Mouse (Mus musculus) heart, embryonic 12.5 days (tissue): Measurements from ENCODE around the gene Olfr1369-ps1. TPM values are rescaled to one million over a fixed set of nuclear protein-coding genes. Genes with fewer than 3 reads are reported as not detected.

ENCODE experiments used
- ATAC-seq: fragments of 200-750 bp; cut with Nextera tagmentation; 2 replicates; pipeline ENCODE4 v1.8.0; 2017; ENCODE audit warnings: moderate TSS enrichment, moderate library complexity; ENCODE audit not compliant: insufficient number of reproducible peaks, low FRiP score
- H3K27ac ChIP-seq: fragments of 300-500 bp; sonication (generic); 2 replicates; pipeline ENCODE4 v1.5.1; 2016; ENCODE audit warnings: mild to moderate bottlenecking, moderate library complexity; ENCODE audit not compliant: poor library complexity, severe bottlenecking
- H3K27me3 ChIP-seq: fragments of 300-500 bp; sonication (generic); replicated peaks from 2 replicates; pipeline ENCODE4 v1.6.1; 2016; ENCODE audit warnings: mild to moderate bottlenecking, moderate library complexity
- H3K36me3 ChIP-seq: fragments of 300-500 bp; sonication (generic); 2 replicates; pipeline ENCODE4 v1.6.1; 2016; ENCODE audit warnings: mild to moderate bottlenecking, moderate library complexity
- H3K4me1 ChIP-seq: fragments of 300-500 bp; sonication (generic); replicated peaks from 2 replicates; pipeline ENCODE4 v1.6.1; 2016; ENCODE audit warnings: mild to moderate bottlenecking
- H3K4me2 ChIP-seq: fragments of 300-500 bp; sonication (generic); 2 replicates; pipeline ENCODE4 v1.6.1; 2016; ENCODE audit warnings: mild to moderate bottlenecking, moderate library complexity
- H3K4me3 ChIP-seq: fragments of 300-500 bp; sonication (generic); 2 replicates; pipeline ENCODE4 v1.5.1; 2016; ENCODE audit warnings: mild to moderate bottlenecking
- H3K9ac ChIP-seq: fragments of 300-500 bp; sonication (generic); 2 replicates; pipeline ENCODE4 v1.6.1; 2016; ENCODE audit warnings: mild to moderate bottlenecking, moderate library complexity
- H3K9me3 ChIP-seq: fragments of 300-500 bp; sonication (generic); replicated peaks from 2 replicates; pipeline ENCODE4 v1.6.1; 2016; ENCODE audit warnings: mild to moderate bottlenecking, moderate library complexity
- WGBS: fragments of 180-500 bp; shearing (Covaris S2); methylation state at CpG from one replicate; pipeline ENCODE4 v1.1.7; 2016; 5-methylcytosine and 5-hydroxymethylcytosine counted together
- polyA plus RNA-seq: library from polyadenylated mRNA; unstranded; fragments of >200 nt; fragmentation: Nextera tagmentation; extraction: Ambion mirVana; gene quantifications from 2 replicates; pipeline ENCODE4 v1.2.1, GENCODE M21; 2016

Olfr1369-ps1 gene
- polyA plus RNA-seq, 1 experiment from 2014 or later = not detected

DNA sequence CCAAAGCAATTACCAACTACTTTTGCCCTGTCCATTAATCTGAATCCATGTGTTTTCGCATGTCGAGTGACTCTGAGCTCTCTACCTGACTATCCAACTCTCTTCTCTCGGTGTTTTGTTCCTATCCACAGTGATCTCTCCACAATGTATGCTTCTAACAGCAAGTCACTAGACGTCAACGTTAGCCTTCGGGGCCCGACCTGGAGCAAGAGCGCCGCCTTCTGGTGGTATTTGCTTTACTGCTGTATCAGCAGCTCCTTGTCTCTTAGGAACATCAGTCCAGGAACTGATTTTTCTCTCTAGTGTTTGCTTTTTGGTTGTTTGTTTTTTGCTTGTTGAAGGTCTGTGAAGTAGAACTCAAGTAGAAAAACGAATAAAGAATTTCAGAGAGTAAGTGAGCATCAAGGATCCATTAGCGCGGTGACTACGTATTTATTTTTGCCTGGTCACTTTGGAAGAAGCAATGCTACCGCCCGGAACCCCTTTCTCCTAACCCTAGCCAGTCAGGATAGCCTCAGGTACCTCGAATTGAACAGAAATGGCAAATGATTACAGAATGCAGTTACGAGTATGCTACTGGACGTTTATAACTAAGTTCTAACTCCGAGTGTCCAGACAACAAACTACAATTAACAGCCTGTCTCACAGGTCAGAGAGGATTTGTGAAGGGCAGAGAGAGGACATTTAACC, 47.6 kb downstream of the Olfr1369-ps1 start:
- under 1% methylated on average over 19 of the region's 19 CpGs for WGBS
- Histone ChIP-seq H3K4me2 (peak overlapping the region; percentile 91), H3K36me3 (no peaks in the 10 kb centered on the region), H3K27me3 (0 out of 2 replicates have a peak, but pooled peaks cover 3% of the 10 kb centered on the region), H3K9me3 (no peaks in the 10 kb centered on the region), H3K4me1 (peaks cover 9% of the 10 kb centered on the region; the same call in 1 of the 2 replicates), H3K27ac (peak overlapping the region; percentile 47; the same call in 1 of the 2 replicates), H3K4me3 (peak overlapping the region; percentile 69), H3K9ac (peak overlapping the region; percentile 67)
- no peak for ATAC-seq

DNA sequence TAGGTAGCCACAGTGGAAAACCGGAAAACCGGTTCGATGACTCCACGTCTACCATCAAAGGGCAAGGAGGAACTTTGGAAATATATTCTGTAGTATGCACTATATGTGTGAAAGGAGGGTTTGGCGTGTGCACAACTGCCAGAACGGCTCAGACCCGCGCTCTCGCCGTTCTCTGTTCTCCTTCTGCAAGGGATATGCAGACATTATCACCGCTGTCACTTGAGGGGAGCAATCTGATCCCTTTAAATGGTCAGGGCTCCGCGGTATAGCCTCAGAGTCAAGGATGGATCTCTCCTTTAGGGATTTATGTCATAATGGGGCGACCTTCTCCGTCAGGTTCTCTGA, 48.2 kb downstream of the Olfr1369-ps1 start:
- H3K27me3 ChIP-seq = 0 out of 2 replicates have a peak, but pooled peaks cover 3% of the 10 kb centered on the region
- ATAC-seq = no peak
- 1% methylated on average over 15 of the region's 15 CpGs for WGBS

DNA sequence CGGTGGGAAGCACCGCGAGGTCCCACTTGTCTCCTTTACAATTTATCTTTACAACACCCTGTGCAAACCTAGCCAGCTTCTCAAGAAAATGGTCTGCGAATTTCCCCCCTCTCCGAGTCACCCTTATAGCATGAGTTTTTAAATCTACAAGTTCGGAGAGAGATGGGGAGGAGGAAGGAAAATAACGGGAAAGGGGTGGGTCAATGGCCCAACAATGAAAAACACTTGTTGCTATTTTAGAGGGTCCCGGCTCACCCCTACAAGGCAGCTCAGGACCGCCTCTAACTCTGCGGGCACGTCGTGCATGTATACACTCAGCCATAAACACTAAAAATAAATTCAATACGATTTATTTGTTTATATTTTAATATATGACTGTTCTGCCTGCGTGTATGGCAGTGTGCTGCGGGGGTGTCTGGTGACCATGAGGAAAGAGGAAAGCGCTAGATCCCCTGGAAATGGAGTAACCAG, 48.8 kb downstream of the Olfr1369-ps1 start:
- 0 out of 2 replicates have a peak, but pooled peaks have one; percentile 20 for ATAC-seq
- Histone ChIP-seq H3K27me3 (0 out of 2 replicates have a peak, but pooled peaks cover 3% of the 10 kb centered on the region), H3K9me3 (no peaks in the 10 kb centered on the region), H3K9ac (peak overlapping the region; percentile 67), H3K4me3 (peak overlapping the region; percentile 69), H3K4me2 (peak overlapping the region; percentile 91), H3K27ac (no peak overlapping the region), H3K36me3 (no peaks in the 10 kb centered on the region), H3K4me1 (peaks cover 9% of the 10 kb centered on the region; the same call in 1 of the 2 replicates)
- WGBS = under 1% methylated on average over 16 of the region's 16 CpGs

More for the DNA sequence above, 48.2 kb downstream of the Olfr1369-ps1 start:
- peak overlapping the region; percentile 67 for H3K9ac ChIP-seq
- H3K4me1 ChIP-seq = peaks cover 9% of the 10 kb centered on the region; the same call in 1 of the 2 replicates
- peak overlapping the region; percentile 69 for H3K4me3 ChIP-seq
- H3K9me3 ChIP-seq = no peaks in the 10 kb centered on the region
- H3K4me2 ChIP-seq = peak overlapping the region; percentile 91
- peak overlapping the region; percentile 47; the same call in 1 of the 2 replicates for H3K27ac ChIP-seq
- no peaks in the 10 kb centered on the region for H3K36me3 ChIP-seq

DNA sequence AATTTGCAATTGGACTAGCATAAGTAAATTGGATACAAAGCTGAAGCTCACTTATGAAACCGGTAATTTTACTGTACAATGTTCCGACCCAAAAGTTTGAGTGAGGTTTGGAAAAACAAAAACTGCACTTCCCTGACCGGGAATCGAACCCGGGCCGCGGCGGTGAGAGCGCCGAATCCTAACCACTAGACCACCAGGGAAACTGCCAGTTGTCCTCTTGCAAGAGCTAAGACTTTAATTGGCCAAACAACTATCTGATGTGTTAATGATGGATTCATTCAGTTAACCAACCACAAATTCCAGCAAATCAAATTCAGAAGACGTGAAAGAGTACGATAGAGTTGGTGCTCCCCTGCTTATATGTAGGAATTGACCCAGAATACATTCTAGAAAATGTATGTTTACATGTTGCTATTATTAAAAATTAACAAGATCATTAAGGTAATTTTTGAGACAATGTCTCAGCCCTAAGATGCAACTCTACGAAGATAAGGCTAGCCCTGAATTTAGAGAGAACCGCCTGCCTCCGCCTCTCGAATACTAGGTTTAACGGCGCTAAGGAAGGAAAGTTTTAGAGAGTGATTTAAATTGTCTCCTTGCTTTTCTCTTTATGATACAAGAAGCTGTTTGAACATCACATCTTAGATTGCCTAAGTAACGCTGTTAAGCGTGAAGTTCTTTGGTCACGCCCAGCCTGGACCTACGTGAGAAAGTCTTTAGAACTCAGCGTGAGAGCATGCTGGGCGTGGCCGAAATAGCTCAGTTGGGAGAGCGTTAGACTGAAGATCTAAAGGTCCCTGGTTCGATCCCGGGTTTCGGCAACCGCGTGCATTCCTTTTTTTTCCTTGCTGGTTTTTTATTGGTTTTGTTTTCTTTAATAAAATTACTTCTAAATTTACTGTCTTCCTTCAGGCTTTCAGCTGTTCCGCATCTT, 49.6 kb downstream of the Olfr1369-ps1 start:
- Histone ChIP-seq H3K4me2 (peak overlapping the region; percentile 91), H3K27ac (no peak overlapping the region), H3K4me3 (peak overlapping the region; percentile 69), H3K9me3 (no peaks in the 10 kb centered on the region), H3K4me1 (peaks cover 9% of the 10 kb centered on the region; the same call in 1 of the 2 replicates), H3K27me3 (0 out of 2 replicates have a peak, but pooled peaks cover 3% of the 10 kb centered on the region), H3K9ac (no peak overlapping the region), H3K36me3 (no peaks in the 10 kb centered on the region)
- ATAC-seq = peak; percentile 83
- under 1% methylated on average over 32 of the region's 32 CpGs for WGBS

DNA sequence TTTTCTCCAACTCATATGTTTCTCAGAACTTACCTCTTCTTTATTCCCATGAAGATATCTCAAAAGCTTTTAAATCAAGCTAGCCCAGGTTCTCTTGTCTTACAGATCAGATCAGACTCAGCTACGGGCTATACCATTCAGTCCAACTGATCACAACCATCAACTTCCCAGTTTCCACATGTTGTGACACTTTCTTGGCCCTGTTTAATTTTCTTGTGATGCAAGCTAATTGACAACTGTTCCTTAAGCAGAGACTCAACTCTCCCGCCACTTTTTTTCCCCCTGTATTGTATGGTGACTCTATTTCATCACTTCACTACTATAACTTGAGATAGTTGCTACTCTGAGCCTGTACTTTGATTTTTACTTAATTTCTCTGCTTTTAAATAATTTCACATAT, 50.3 kb downstream of the Olfr1369-ps1 start:
- 47% methylated on average over 2 of the region's 2 CpGs for WGBS
- no peaks in the 10 kb centered on the region for H3K36me3 ChIP-seq
- ATAC-seq = no peak
- H3K4me1 ChIP-seq = peaks cover 9% of the 10 kb centered on the region; the same call in 1 of the 2 replicates
- H3K27me3 ChIP-seq = 0 out of 2 replicates have a peak, but pooled peaks cover 3% of the 10 kb centered on the region
- no peak overlapping the region for H3K27ac ChIP-seq
- H3K9me3 ChIP-seq = no peaks in the 10 kb centered on the region
- no peak overlapping the region for H3K9ac ChIP-seq
- peak overlapping the region; percentile 91 for H3K4me2 ChIP-seq
- H3K4me3 ChIP-seq = peak overlapping the region; percentile 69; the same call in 1 of the 2 replicates

DNA sequence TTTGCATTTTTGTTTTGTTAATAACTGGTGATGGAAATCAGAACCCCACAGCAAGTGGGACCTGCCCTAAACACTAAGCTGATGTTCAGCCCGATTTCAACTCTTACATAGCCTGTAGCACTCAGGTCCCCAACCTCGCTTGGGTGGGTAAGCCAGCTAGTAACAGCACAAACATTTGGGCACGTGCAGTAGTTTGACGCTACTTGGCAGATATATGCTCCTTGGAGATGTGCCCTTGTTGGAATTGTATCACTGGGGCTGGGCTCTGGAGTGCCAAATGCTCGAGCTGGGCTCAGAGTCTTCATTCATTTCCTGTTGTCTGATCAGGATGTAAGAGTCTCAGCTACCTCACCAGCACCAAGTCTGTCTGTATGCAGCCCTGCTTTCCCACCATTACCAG, 51.3 kb downstream of the Olfr1369-ps1 start:
- H3K4me1 ChIP-seq = peaks cover 9% of the 10 kb centered on the region; the same call in 1 of the 2 replicates
- no peak for ATAC-seq
- H3K27me3 ChIP-seq = no peaks in the 10 kb centered on the region
- H3K4me3 ChIP-seq = no peak overlapping the region
- no peaks in the 10 kb centered on the region for H3K9me3 ChIP-seq
- WGBS = 55% methylated on average over 5 of the region's 5 CpGs
- H3K36me3 ChIP-seq = no peaks in the 10 kb centered on the region
- H3K27ac ChIP-seq = no peak overlapping the region
- no peak overlapping the region for H3K4me2 ChIP-seq
- H3K9ac ChIP-seq = no peak overlapping the region

DNA sequence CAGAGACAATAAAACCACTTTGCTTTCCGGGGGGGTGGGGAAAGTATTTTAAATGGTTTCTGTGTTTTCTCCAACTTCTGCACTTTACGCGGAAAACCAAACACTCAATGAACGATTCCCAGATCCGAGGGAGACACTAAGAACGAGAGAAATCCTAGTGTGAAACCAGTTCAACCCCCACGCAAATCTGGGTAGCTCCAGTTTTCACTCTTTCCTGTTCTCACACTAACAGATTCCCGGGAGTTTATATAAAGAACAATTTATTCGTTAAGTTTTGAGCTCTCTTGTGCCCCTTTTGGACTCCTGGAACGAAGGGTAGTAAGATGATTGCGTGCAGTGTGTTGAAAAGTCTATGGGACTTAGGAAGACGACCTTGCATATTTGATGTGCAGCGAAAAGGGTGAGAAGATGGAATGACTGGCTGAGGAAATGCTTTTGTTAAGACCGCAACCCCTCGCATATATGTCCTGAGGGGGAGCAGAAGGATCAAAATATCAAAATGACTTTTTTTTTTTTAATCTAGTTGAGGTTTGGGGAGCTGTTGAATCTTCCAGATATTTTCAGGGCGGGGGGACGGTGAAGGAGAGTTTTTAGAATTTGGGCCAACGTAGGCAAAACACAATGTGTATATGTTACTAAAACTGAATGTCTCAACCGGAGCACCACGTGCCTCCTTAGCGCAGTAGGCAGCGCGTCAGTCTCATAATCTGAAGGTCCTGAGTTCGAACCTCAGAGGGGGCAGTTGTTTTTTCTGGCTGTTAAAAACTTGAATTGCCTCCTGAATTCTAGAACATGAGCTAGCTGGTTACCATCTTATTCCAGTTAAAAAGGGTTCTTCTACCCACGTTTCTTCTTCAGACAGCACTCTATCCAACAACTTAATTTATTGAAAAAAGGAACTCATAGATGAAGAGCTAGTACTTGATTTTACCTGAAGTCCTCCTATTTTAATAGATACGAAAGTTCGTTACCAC, 55.9 kb downstream of the Olfr1369-ps1 start:
- WGBS = 2% methylated on average over 27 of the region's 27 CpGs
- Histone ChIP-seq H3K27ac (peak overlapping the region; percentile 23), H3K9me3 (no peaks in the 10 kb centered on the region), H3K9ac (peak overlapping the region; percentile 54), H3K4me3 (peak overlapping the region; percentile 70), H3K4me2 (peak overlapping the region; percentile 73), H3K4me1 (peaks cover 8% of the 10 kb centered on the region; the same call in 1 of the 2 replicates), H3K36me3 (no peaks in the 10 kb centered on the region), H3K27me3 (no peaks in the 10 kb centered on the region)
- peak; percentile 58 for ATAC-seq

DNA sequence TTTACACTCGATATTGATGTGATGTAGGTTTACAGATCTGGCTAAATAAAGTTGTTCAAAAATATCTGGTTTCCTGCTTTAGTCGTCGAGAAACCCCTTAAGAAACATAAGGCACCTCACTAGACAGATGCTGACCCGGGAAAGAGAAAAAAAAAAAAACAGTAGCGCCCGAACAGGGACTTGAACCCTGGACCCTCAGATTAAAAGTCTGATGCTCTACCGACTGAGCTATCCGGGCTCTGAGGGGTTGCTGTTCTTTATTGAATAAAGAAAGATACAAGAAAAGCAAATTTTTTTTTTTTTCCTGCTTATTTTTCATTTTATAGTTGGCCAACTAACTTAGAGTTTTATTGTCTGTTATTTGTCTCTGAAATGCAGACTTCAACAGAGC, 56.6 kb downstream of the Olfr1369-ps1 start:
- H3K27me3 ChIP-seq = no peaks in the 10 kb centered on the region
- H3K9ac ChIP-seq = no peak overlapping the region; the same call in 1 of the 2 replicates

DNA sequence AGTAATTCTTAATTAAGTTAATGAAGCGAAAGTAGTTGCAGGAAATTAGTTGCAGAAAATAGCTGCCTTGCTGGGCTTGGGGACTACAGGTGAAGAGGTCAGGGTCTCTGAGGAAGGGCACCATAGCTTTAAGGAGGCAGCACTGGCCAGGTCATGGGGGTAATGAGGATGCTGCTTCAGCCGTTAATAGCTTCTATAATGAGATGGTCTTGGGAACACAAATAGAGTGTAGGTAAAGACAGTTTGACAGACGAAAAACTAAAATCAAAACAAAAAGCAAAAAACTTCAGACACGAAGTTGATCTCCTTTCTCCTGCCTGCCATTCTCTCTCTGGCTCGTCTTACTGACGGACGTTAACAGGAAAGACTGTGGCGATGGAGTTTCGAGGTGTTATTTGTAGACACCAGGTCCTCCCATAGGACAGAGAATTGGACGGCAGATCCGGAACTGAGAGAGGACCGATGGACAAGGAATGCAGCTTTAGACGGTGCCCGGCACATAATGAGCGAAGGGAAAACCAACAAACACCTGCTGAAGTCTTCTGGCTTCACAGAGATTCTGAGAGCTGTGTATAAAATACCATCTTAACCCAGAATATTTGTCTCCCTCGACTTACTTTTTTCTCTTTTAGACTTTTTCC, 57.2 kb downstream of the Olfr1369-ps1 start:
- H3K4me2 ChIP-seq = peak overlapping the region; percentile 93
- H3K4me1 ChIP-seq = peaks cover 8% of the 10 kb centered on the region; the same call in 1 of the 2 replicates
- H3K9ac ChIP-seq = peak overlapping the region; percentile 67
- no peaks in the 10 kb centered on the region for H3K27me3 ChIP-seq
- WGBS = 1% methylated on average over 16 of the region's 16 CpGs
- H3K27ac ChIP-seq = 0 out of 2 replicates have a peak overlapping the region, but pooled peaks have one; percentile 9
- no peaks in the 10 kb centered on the region for H3K9me3 ChIP-seq
- H3K4me3 ChIP-seq = peak overlapping the region; percentile 70
- ATAC-seq = no peak
- no peaks in the 10 kb centered on the region for H3K36me3 ChIP-seq

More for the DNA sequence above, 56.6 kb downstream of the Olfr1369-ps1 start:
- Histone ChIP-seq H3K4me1 (peaks cover 8% of the 10 kb centered on the region; the same call in 1 of the 2 replicates), H3K27ac (no peak overlapping the region), H3K9me3 (no peaks in the 10 kb centered on the region), H3K36me3 (no peaks in the 10 kb centered on the region), H3K4me3 (peak overlapping the region; percentile 70), H3K4me2 (peak overlapping the region; percentile 93)
- ATAC-seq = 0 out of 2 replicates have a peak, but pooled peaks have one; percentile 59
- 1% methylated on average over 8 of the region's 8 CpGs for WGBS
